Mouse (Mus musculus): ENCODE data around the gene C130050O18Rik. TPM values are rescaled to one million over a fixed set of nuclear protein-coding genes. Genes with fewer than 3 reads are reported as not detected.

C130050O18Rik gene
- total and polyA plus RNA-seq, 3 experiments, result 0.68 to 1.1 (median 0.98) TPM

- DNase-seq, result peak in 1 of 2 experiments; percentile 69
- 27% methylated on average over 18 of the region's 18 CpGs for WGBS
- TF ChIP-seq EP300 (IDR thresholded peaks at IDR 0.05; ENCODE audit: insufficient read depth, low read depth, low read length), result no peak; the same call in 1 of the 2 replicates
- peak; percentile 59; the same call in 1 of the 2 replicates for TF ChIP-seq POLR2A (IDR thresholded peaks at IDR 0.05; ENCODE audit: insufficient read depth, low read depth, low read length)
- TF ChIP-seq CTCF (IDR thresholded peaks at IDR 0.05), result no peak
- Histone ChIP-seq H3K27ac (peak overlapping the region; percentile 99), H3K9ac (ENCODE audit: low read depth, low read length) (peak overlapping the region; percentile 63), H3K4me1 (ENCODE audit: control insufficient read depth, insufficient read depth, low read length) (peaks cover 59% of the 10 kb centered on the region), H3K4me3 (peak overlapping the region; percentile 100), H3K36me3 (ENCODE audit: control insufficient read depth, insufficient read depth, low read length) (peaks cover 2% of the 10 kb centered on the region; the same call in 1 of the 2 replicates), H3K79me2 (replicated peaks; ENCODE audit: control insufficient read depth, insufficient read depth, low read length) (no peaks in the 10 kb centered on the region; the same call in 1 of the 2 replicates), H3K27me3 (ENCODE audit: control insufficient read depth, insufficient read depth, low read length) (no peaks in the 10 kb centered on the region)
- intact Hi-C loops (cut with DNase I), result loop anchor here (10.0 kb wide), 1 partner anchor 413 kb away; the partner anchor contains the start of gene Mafk
Observed at GRCm38 (mm10) chr5:139381586-139382513, 23.2 kb upstream of the C130050O18Rik start.

- H3K27me3 ChIP-seq (ENCODE audit: control insufficient read depth, insufficient read depth, low read length), result no peaks in the 10 kb centered on the region
- 6% methylated on average over 8 of the region's 8 CpGs for WGBS
- H3K4me1 ChIP-seq (ENCODE audit: control insufficient read depth, insufficient read depth, low read length), result peaks cover 57% of the 10 kb centered on the region
- no peaks in the 10 kb centered on the region; the same call in 1 of the 2 replicates for H3K79me2 ChIP-seq (replicated peaks; ENCODE audit: control insufficient read depth, insufficient read depth, low read length)
- peaks cover 2% of the 10 kb centered on the region; the same call in 1 of the 2 replicates for H3K36me3 ChIP-seq (ENCODE audit: control insufficient read depth, insufficient read depth, low read length)
- peak overlapping the region; percentile 100 for H3K4me3 ChIP-seq
- intact Hi-C loops (cut with DNase I), result loop anchor here (10.0 kb wide), 1 partner anchor 412 kb away; the partner anchor contains the start of gene Mafk
- peak; percentile 80 to 87 for DNase-seq
- TF ChIP-seq CTCF (IDR thresholded peaks at IDR 0.05) (no peak), POLR2A (IDR thresholded peaks at IDR 0.05; ENCODE audit: insufficient read depth, low read depth, low read length) (peak; percentile 98), EP300 (IDR thresholded peaks at IDR 0.05; ENCODE audit: insufficient read depth, low read depth, low read length) (peak; percentile 98)
- peak overlapping the region; percentile 62 for H3K9ac ChIP-seq (ENCODE audit: low read depth, low read length)
- H3K27ac ChIP-seq, result peak overlapping the region; percentile 99
Observed at GRCm38 (mm10) chr5:139382760-139383159, 22.3 kb upstream of the C130050O18Rik start.

- H3K27me3 ChIP-seq (ENCODE audit: control insufficient read depth, insufficient read depth, low read length), result no peaks in the 10 kb centered on the region
- peak overlapping the region; percentile 99 for H3K27ac ChIP-seq
- peaks cover 2% of the 10 kb centered on the region; the same call in 1 of the 2 replicates for H3K36me3 ChIP-seq (ENCODE audit: control insufficient read depth, insufficient read depth, low read length)
- no peaks in the 10 kb centered on the region; the same call in 1 of the 2 replicates for H3K79me2 ChIP-seq (replicated peaks; ENCODE audit: control insufficient read depth, insufficient read depth, low read length)
- DNase-seq, result no peak
- intact Hi-C loops (cut with DNase I), result loop anchor here (10.0 kb wide), 1 partner anchor 412 kb away; the partner anchor contains the start of gene Mafk
- H3K4me3 ChIP-seq, result peak overlapping the region; percentile 100
- peaks cover 56% of the 10 kb centered on the region for H3K4me1 ChIP-seq (ENCODE audit: control insufficient read depth, insufficient read depth, low read length)
- H3K9ac ChIP-seq (ENCODE audit: low read depth, low read length), result peak overlapping the region; percentile 62
- TF ChIP-seq EP300 (IDR thresholded peaks at IDR 0.05; ENCODE audit: insufficient read depth, low read depth, low read length) (no peak), POLR2A (IDR thresholded peaks at IDR 0.05; ENCODE audit: insufficient read depth, low read depth, low read length) (no peak), CTCF (IDR thresholded peaks at IDR 0.05) (no peak)
- WGBS, result 47% methylated on average over 9 of the region's 9 CpGs
Observed at GRCm38 (mm10) chr5:139383234-139383633, 21.8 kb upstream of the C130050O18Rik start.

GRCm38 (mm10) chr5:139384531-139384930, 20.5 kb upstream of the C130050O18Rik start:
- Histone ChIP-seq H3K27ac (peak overlapping the region; percentile 90), H3K4me3 (no peak overlapping the region; the same call in 1 of the 2 replicates), H3K79me2 (replicated peaks; ENCODE audit: control insufficient read depth, insufficient read depth, low read length) (no peaks in the 10 kb centered on the region; the same call in 1 of the 2 replicates), H3K9ac (ENCODE audit: low read depth, low read length) (peak overlapping the region; percentile 21), H3K36me3 (ENCODE audit: control insufficient read depth, insufficient read depth, low read length) (peaks cover 7% of the 10 kb centered on the region; the same call in 1 of the 2 replicates), H3K27me3 (ENCODE audit: control insufficient read depth, insufficient read depth, low read length) (no peaks in the 10 kb centered on the region), H3K4me1 (ENCODE audit: control insufficient read depth, insufficient read depth, low read length) (peaks cover 59% of the 10 kb centered on the region)
- intact Hi-C loops (cut with DNase I), result loop anchor here (10.0 kb wide), 1 partner anchor 410 kb away; the partner anchor contains the start of gene Mafk
- peak; percentile 88 for TF ChIP-seq EP300 (IDR thresholded peaks at IDR 0.05; ENCODE audit: insufficient read depth, low read depth, low read length)
- 0 out of 2 replicates have a peak, but pooled peaks have one; percentile 8 for TF ChIP-seq CTCF (IDR thresholded peaks at IDR 0.05)
- peak; percentile 38; the same call in 1 of the 2 replicates for TF ChIP-seq POLR2A (IDR thresholded peaks at IDR 0.05; ENCODE audit: insufficient read depth, low read depth, low read length)
- DNase-seq, result peak; percentile 67 to 72
- WGBS, result 7% methylated on average over 10 of the region's 10 CpGs

- DNase-seq, result peak in 1 of 2 experiments; percentile 20
- intact Hi-C loops (cut with DNase I), result loop anchor here (10.0 kb wide), 1 partner anchor 409 kb away; the partner anchor contains the start of gene Mafk
- peaks cover 62% of the 10 kb centered on the region for H3K4me1 ChIP-seq (ENCODE audit: control insufficient read depth, insufficient read depth, low read length)
- H3K27me3 ChIP-seq (ENCODE audit: control insufficient read depth, insufficient read depth, low read length), result no peaks in the 10 kb centered on the region
- no peak overlapping the region for H3K4me3 ChIP-seq
- H3K9ac ChIP-seq (ENCODE audit: low read depth, low read length), result no peak overlapping the region
- 60% methylated on average over 5 of the region's 5 CpGs for WGBS
- no peaks in the 10 kb centered on the region; the same call in 1 of the 2 replicates for H3K79me2 ChIP-seq (replicated peaks; ENCODE audit: control insufficient read depth, insufficient read depth, low read length)
- H3K27ac ChIP-seq, result peak overlapping the region; percentile 90
- TF ChIP-seq CTCF (IDR thresholded peaks at IDR 0.05) (no peak), EP300 (IDR thresholded peaks at IDR 0.05; ENCODE audit: insufficient read depth, low read depth, low read length) (no peak), POLR2A (IDR thresholded peaks at IDR 0.05; ENCODE audit: insufficient read depth, low read depth, low read length) (no peak)
- peaks cover 7% of the 10 kb centered on the region; the same call in 1 of the 2 replicates for H3K36me3 ChIP-seq (ENCODE audit: control insufficient read depth, insufficient read depth, low read length)
Observed at GRCm38 (mm10) chr5:139386047-139386446, 19.0 kb upstream of the C130050O18Rik start.

Data from heart, adult 2 months (tissue).